Comparison of ENCODE assay signal across 8 mouse cellular contexts in genomic region chr3:52179686-52180085, GRCm38 (mm10).
DNase-seq lines count a peak whose midpoint lies in the region; ATAC-seq lines count a peak whose summit lies in the region.

No protein-coding gene starts in this region.

- H3K27me3 ChIP-seq in intestine, embryonic 14.5 days (replicated peaks; ENCODE audit: control insufficient read depth, insufficient read depth, low read length) = no peaks in the 10 kb centered on the region

- peak overlapping the region; percentile 90 for H3K27ac ChIP-seq in intestine, embryonic 14.5 days (ENCODE audit: low read depth)

- H3K4me1 ChIP-seq in intestine, embryonic 14.5 days (replicated peaks; ENCODE audit: control insufficient read depth, insufficient read depth, low read length) = peaks cover 27% of the 10 kb centered on the region

- no peaks in the 10 kb centered on the region for H3K9me3 ChIP-seq in intestine, embryonic 14.5 days (ENCODE audit: control insufficient read depth, low read length)

- no peak overlapping the region for H3K4me3 ChIP-seq in intestine, embryonic 14.5 days (ENCODE audit: low read depth, low read length)

- ATAC-seq in intestine, embryonic 14.5 days (replicated peaks; ENCODE audit: low FRiP score, low TSS enrichment, low read depth) = peak; percentile 65; the same call in 1 of the 2 replicates
- peak; percentile 85 for ATAC-seq in megakaryocyte-erythroid progenitor cell, adult 5-6 weeks (replicated peaks; ENCODE audit: low FRiP score, low TSS enrichment, poor library complexity, severe bottlenecking)

- peak; percentile 42 for DNase-seq in adrenal gland, postnatal 25 days
- DNase-seq in embryo, embryonic 11.5 days (ENCODE audit: low read depth, low spot score) = peak; percentile 67
- DNase-seq in gastrocnemius, postnatal 4 days (ENCODE audit: low spot score in 2 of 2) = peak; percentile 46 to 77
- peak; percentile 79 for DNase-seq in intestine, embryonic 14.5 days (ENCODE audit: low spot score)
- peak; percentile 64 to 75 for DNase-seq in left cerebral cortex, postnatal 14 days (ENCODE audit: low spot score in 2 of 2)
- peak; percentile 79 for DNase-seq in skeletal muscle tissue, adult 2 months (ENCODE audit: low read depth, low spot score)
- no peak for DNase-seq in T-cell, adult 2 months (ENCODE audit: low spot score)

- WGBS in intestine, embryonic 14.5 days = 7% methylated on average over 12 of the region's 12 CpGs

- H3K4me2 ChIP-seq in intestine, embryonic 14.5 days (ENCODE audit: low read length) = peak overlapping the region; percentile 34

- intact Hi-C loops in left cerebral cortex, postnatal 14 days (cut with DNase I) = no loop called here

- H3K9ac ChIP-seq in intestine, embryonic 14.5 days (ENCODE audit: low read length) = peak overlapping the region; percentile 23

- no peaks in the 10 kb centered on the region for H3K36me3 ChIP-seq in intestine, embryonic 14.5 days (ENCODE audit: control insufficient read depth, insufficient read depth, low read length)
